Mouse (Mus musculus): ENCODE measurements around the gene Lrrc10b. TPM values are rescaled to one million over a fixed set of nuclear protein-coding genes. Genes with fewer than 3 reads are reported as not detected.

Lrrc10b gene
- total and polyA plus RNA-seq, 3 experiments = not detected

- Histone ChIP-seq H3K9me3 (replicated peaks; ENCODE audit: low read length) (no peaks in the 10 kb centered on the region), H3K4me2 (ENCODE audit: insufficient read depth, low read depth, poor library complexity, severe bottlenecking) (no peak overlapping the region), H3K4me1 (ENCODE audit: control insufficient read depth in 1 of 2, insufficient read depth in 2 of 2) (peaks cover 2 to 7% of the 10 kb centered on the region in 2 experiments; a peak in 2 of 4 replicates), H3K4me3 (replicated peaks in 1 of 3; ENCODE audit: low read depth in 2 of 3, low read length in 2 of 3, poor library complexity in 1 of 3) (no peak overlapping the region), H3K27ac (ENCODE audit: insufficient read depth, low read depth) (no peak overlapping the region), H3K9ac (ENCODE audit: insufficient read depth, low read depth) (no peak overlapping the region), H3K79me2 (replicated peaks; ENCODE audit: control insufficient read depth, extremely low read depth, insufficient read depth, poor library complexity, severe bottlenecking) (no peaks in the 10 kb centered on the region), H3K36me3 (replicated peaks in 1 of 2; ENCODE audit: control insufficient read depth in 1 of 2, insufficient read depth in 1 of 2, low read length in 1 of 2) (no peaks in the 10 kb centered on the region), H3K27me3 (replicated peaks) (peaks cover 73% of the 10 kb centered on the region)
- DNase-seq (ENCODE audit: extremely low read depth) = no peak
- dilution Hi-C loops (cut with MboI; ENCODE audit: extremely low pct_ligation_motif_present, extremely low pct_unique_long_range_greater_than_20kb, low sequenced_read_pairs) = no loop called here
- TF ChIP-seq MEF2A (IDR thresholded peaks at IDR 0.05; ENCODE audit: borderline replicate concordance, low read depth, low read length) (no peak), CHD2 (IDR thresholded peaks at IDR 0.05; ENCODE audit: low read length) (no peak)
- in situ Hi-C loops (cut with MboI; ENCODE audit: low pct_ligation_motif_present, low pct_unique_long_range_greater_than_20kb, low sequenced_read_pairs) = no loop called here
Measured at GRCm38 (mm10) chr19:10464427-10464826, 7.2 kb upstream of the Lrrc10b start.

GRCm38 (mm10) chr19:10461584-10461983, 4.3 kb upstream of the Lrrc10b start:
- Histone ChIP-seq H3K9me3 (replicated peaks; ENCODE audit: low read length) (peaks cover 7% of the 10 kb centered on the region), H3K27ac (ENCODE audit: insufficient read depth, low read depth) (no peak overlapping the region), H3K4me1 (ENCODE audit: control insufficient read depth in 1 of 2, insufficient read depth in 2 of 2) (no peaks in the 10 kb centered on the region; a peak in 1 of 4 replicates), H3K4me3 (replicated peaks in 1 of 3; ENCODE audit: low read depth in 2 of 3, low read length in 2 of 3, poor library complexity in 1 of 3) (no peak overlapping the region), H3K27me3 (replicated peaks) (peaks cover 62% of the 10 kb centered on the region), H3K79me2 (replicated peaks; ENCODE audit: control insufficient read depth, extremely low read depth, insufficient read depth, poor library complexity, severe bottlenecking) (no peaks in the 10 kb centered on the region), H3K36me3 (replicated peaks in 1 of 2; ENCODE audit: control insufficient read depth in 1 of 2, insufficient read depth in 1 of 2, low read length in 1 of 2) (no peaks in the 10 kb centered on the region), H3K4me2 (ENCODE audit: insufficient read depth, low read depth, poor library complexity, severe bottlenecking) (peak overlapping the region; percentile 86; the same call in 1 of the 2 replicates), H3K9ac (ENCODE audit: insufficient read depth, low read depth) (no peak overlapping the region)
- dilution Hi-C loops (cut with MboI; ENCODE audit: extremely low pct_ligation_motif_present, extremely low pct_unique_long_range_greater_than_20kb, low sequenced_read_pairs) = no loop called here
- TF ChIP-seq ZC3H11A (IDR thresholded peaks at IDR 0.05; ENCODE audit: low read depth, low read length) (no peak), MAX (IDR thresholded peaks at IDR 0.05; ENCODE audit: low read length) (no peak), BHLHE40 (IDR thresholded peaks at IDR 0.05; ENCODE audit: low read depth, low read length) (no peak), MAZ (IDR thresholded peaks at IDR 0.05; ENCODE audit: low read depth, low read length) (no peak), KAT2A (IDR thresholded peaks at IDR 0.05; ENCODE audit: insufficient replicate concordance, low read length) (no peak), NELFE (IDR thresholded peaks at IDR 0.05; ENCODE audit: low read depth, low read length) (no peak), MYC (IDR thresholded peaks at IDR 0.05; ENCODE audit: low read depth, low read length) (no peak), MXI1 (IDR thresholded peaks at IDR 0.05; ENCODE audit: low read depth, low read length) (no peak), EP300 (IDR thresholded peaks at IDR 0.05; ENCODE audit: low read length) (no peak), IRF4 (IDR thresholded peaks at IDR 0.05; ENCODE audit: low read depth, low read length) (no peak), RAD21 (IDR thresholded peaks at IDR 0.05; ENCODE audit: low read depth, low read length) (no peak), MEF2A (IDR thresholded peaks at IDR 0.05; ENCODE audit: borderline replicate concordance, low read depth, low read length) (no peak), USF1 (IDR thresholded peaks at IDR 0.05; ENCODE audit: low read depth, low read length) (no peak), POLR2AphosphoS2 (IDR thresholded peaks at IDR 0.05; ENCODE audit: low read depth, low read length) (no peak), ZNF384 (IDR thresholded peaks at IDR 0.05; ENCODE audit: low read depth, low read length) (no peak)
- no peak for DNase-seq (ENCODE audit: extremely low read depth)
- in situ Hi-C loops (cut with MboI; ENCODE audit: low pct_ligation_motif_present, low pct_unique_long_range_greater_than_20kb, low sequenced_read_pairs) = no loop called here

All from CH12.LX (cell line).